Mouse (Mus musculus) urinary bladder, postnatal 14 days (tissue): ENCODE measurements around the gene Map3k11.
"Not testable (repeated sequence)": the region's sequence is repeated elsewhere in the genome, so short reads cannot be mapped to it uniquely, and the experiment has no call there.

Experiments used
- DNase-seq: peaks from one replicate; pipeline ENCODE4 v3.0.0; 2021; ENCODE audit warnings: low spot score

Gene Map3k11

DNA sequence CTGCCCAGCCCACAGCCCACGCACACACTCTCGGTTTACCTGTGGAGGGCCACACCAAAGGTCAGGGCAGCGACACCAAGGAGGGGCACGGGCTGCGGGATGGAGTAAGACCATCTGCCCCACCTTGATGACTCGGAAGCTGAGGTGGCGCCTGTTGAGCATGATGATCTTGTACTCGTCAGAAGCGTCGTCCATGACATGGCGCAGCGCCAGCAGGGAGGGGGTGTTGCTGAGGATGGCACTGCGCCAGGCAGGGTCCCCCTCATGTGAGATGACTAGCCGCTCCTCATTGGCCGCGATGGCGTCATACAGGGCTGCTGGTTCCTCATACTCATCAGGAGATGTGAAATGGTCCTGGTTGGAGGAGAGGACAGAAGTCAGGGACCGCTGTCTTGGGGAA, 22.2 kb upstream of the Map3k11 start:
- no peak for DNase-seq

DNA sequence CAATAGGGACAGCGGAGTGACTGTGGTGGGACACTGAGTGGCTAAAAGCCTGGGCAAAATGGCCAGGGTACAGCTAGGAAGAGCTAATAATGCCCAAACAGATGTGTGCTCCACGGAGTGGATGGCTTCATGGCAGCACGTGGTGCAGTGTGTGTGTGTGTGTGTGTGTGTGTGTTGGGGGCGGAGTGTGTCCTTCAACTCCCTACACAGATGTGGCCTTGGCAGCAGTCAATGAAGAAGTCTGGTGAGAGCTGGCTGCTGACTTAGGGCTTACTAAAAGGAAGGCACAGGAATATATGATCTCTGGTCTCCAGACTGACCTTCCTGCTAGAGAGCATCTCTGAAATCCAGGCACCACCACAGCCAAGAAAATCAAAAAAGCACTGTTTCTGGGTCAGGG, 20.2 kb upstream of the Map3k11 start:
- DNase-seq = no peak

DNA sequence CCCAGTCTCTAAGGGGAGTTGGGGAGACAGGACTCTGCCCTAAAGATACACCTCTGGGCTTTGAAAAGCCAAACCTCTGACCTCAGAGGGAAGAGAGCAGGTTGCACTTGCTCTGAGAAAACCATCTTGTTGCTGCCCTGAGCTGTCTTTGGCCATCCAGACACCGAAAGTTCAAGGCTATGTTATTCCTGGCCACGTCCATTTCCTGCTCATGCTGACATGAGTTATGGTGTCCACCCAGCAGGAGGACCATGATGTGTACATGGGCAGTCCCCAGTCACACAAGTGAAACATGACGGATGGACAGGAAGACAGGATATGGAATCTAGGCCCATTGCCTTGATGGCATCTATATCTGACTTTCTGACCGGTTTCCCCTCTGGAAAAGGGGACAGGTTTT, 8.1 kb upstream of the Map3k11 start:
- no peak for DNase-seq

DNA sequence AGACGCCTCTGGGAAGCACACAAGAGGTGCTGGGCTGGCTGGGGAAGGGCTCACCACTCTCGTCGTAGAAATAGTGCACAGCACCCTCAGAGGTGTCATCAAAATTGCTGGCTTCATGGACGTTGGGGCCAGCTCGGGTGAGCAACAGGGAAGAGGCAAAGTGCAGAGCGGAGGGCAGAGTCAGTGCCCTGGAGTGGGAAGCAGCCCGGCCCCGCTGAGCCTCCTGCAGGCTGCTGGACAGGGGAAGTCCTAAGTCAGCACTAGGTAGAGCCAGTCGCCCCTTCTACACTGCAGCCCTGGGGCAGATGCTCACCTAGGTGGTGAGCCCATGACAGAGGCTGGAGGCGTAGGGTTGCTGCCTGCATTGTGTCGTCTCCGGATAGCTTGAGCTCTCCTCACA, 4.3 kb upstream of the Map3k11 start:
- no peak for DNase-seq

DNA sequence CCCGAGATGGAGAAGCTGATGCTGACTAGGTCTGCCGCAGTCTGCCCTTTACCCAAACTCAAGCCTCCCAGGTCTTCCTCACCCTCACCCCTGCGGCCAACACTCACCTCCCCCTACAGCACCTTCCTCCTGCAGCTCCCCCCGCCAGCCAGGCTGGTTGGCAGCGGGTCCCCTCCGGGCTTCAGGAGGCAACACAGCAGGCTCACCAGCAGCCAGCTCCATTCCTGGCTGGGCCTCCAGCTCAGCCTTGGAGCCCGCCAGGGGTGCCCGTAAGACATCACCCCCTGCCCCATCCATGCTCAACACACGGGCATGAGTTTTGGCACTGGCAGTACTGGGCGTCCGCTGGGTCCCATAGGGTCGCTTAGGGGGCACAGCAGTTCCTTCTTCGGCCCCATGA, 3.6 kb upstream of the Map3k11 start:
- DNase-seq = no peak

DNA sequence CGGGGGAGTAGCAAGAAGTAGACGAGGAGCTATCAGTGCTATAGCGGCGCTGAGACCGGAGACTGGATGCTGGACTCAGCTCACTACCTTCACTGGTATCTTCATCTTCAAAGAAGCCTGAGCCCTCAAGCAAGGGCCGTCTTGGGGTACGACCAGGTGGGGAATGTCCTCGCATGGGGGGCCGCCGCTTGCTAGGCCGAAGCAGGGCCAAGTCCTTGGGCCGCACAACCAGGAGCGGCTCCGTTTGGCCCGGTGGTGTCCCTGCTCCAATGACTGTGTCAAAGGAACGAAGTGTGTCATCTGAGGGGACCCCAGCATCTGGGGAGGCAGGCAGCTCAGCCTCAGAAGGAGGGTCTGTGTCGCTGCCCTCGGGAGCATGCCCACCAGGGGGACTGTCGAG, 3.1 kb upstream of the Map3k11 start:
- DNase-seq = no peak

DNA sequence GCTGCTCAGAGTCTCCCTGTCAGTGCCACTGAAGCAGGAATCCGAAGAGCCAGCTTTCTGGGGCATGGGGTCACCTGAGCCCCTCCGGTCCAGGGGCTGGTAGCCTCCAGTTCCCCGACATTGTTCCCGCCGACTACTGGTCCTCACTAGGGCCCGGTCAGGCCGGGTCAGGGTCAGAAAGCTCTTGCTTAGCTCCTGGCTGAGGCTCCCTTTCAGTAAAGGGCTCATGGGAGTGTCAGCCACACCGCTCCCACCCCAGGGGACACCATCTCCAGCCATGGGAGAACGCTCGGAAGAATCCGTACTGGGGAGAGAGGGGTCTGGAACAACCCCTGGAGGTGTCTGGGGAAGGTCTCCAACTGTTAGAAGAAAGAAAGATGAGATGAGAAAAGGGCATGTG, 2.7 kb upstream of the Map3k11 start:
- DNase-seq = no peak

DNA sequence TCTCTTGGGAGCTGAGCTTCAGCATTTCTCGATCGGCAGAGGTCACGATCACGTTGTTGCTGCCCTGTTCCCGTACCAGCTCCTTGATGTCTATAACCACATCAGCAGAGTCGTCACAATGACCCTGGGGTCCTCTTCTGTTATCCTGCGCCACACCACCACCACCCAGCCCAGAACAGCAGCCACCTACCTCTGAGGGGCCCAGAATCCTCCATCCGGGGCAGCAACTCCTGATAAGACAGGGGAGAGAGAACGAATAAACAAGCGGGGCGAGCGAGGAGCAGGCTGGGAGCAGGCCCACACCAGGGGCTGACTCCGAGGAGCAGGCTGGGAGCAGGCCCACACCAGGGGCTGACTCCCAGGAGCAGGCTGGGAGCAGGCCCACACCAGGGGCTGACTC, 2.1 kb upstream of the Map3k11 start:
- DNase-seq = no peak

DNA sequence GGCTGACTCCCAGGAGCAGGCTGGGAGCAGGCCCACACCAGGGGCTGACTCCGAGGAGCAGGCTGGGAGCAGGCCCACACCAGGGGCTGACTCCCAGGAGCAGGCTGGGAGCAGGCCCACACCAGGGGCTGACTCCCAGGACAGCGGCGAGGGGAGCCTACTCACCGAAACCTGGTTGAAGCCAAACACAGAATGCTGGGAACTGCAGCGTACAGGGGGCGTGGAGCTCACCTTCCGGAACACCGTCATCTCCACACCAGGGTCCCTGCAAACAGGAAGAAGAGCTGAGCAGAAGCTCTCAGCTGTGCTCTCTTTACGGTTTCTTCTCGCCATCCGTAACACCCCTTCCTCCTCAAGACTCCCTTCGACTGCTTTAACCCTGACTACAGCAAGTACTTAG, 1.6 kb upstream of the Map3k11 start:
- DNase-seq = not testable (repeated sequence)

DNA sequence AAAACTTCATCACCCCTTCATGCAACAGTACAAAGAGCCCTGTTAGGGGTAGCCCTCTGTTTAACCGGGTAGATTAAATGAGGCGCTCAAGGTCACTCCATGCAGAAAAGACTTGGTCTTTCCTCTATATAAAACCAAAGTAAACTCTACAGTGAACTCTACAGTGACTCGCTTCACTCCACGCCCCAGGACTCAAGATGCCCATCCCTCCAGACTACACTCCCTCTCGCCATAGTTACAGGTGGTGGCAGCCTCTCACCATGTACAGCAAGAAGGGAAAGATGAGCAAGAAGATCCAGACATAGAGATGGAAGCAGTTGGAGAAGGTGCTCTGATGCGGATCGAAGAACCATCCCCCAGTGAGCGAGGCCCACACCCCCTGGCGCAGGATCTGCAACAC, 804 bp upstream of the Map3k11 start:
- DNase-seq = no peak

DNA sequence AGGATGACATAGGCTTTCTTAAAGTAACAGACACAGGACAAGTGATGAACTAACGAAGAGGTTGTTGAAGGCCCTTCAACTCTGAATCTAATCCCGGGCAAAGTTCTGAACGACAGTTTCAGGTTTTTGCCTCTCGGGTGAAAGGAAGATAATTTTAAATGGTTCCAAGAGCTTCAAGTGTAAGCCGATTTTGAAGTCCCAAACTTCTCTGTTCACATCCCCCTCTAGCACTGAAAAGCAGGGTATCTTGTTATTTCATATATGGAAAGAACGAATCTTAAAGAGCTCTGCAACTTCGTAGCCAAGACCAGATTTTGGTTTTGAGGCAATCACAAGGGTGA, 516 bp downstream of the Map3k11 start:
- no peak for DNase-seq

DNA sequence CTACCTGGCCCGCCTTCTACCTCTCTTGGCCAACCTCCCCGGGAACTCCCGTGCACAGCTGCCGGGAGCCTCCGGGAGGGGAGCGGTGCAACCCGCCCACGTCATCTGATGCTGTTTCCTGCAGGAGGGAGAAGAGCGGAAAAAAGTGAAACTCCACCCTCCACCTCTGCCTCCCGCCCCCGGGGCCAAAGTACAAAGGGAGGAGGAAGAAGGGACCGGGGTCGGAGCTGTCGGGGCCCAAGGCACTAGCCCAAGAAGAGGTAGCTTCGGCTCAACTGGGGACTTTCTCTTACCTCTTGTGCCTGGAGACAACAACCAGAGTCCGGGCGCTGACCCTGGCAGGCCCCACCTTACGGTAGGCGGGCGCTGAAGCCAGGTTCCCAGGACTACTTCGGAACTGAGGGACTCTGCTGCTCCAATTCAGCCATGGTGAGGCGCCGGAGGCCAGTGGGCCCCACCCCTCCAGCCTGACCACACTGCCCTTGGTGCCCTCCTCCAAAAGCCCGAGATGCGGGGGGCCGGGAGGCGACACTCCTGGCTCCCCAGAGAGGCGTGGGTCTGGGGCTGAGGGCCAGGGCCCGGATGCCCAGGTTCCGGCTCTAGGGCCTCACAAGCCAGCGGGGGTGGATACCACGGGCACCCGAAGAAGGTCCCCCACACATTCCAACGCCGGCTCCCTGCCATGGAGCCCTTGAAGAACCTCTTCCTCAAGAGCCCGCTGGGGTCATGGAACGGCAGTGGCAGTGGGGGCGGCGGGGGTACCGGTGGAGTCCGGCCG, 1.2 kb downstream of the Map3k11 start:
- DNase-seq = peak; percentile 91

DNA sequence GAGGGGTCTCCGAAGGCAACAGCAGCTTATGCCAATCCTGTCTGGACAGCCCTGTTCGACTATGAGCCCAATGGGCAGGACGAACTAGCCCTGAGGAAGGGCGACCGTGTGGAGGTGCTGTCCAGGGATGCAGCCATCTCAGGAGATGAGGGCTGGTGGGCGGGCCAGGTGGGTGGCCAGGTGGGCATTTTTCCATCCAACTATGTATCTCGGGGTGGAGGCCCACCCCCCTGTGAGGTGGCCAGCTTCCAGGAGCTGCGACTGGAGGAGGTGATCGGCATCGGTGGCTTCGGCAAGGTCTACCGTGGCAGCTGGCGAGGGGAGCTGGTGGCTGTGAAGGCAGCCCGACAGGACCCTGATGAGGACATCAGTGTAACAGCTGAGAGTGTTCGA, 1.8 kb downstream of the Map3k11 start:
- no peak for DNase-seq

DNA sequence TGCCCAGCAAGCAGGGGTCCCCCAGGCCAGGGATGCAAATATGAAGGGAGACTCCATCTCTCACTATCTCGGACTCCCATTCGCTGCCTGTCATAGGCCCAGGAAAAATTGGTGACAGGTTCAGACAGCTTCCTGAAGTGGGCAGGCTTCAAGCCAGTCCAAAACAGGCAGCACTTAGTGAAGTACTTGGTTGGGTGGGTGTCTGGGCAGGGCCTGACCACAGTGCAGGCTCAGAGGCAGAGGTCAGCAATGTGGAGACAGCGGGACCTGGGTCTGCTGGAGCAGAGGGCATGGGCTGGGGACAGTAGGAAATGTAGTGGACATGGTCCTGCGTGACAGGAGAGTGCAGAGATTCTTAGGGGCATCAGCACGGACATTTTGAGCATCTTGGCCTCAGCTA, 3.1 kb downstream of the Map3k11 start:
- DNase-seq = no peak

DNA sequence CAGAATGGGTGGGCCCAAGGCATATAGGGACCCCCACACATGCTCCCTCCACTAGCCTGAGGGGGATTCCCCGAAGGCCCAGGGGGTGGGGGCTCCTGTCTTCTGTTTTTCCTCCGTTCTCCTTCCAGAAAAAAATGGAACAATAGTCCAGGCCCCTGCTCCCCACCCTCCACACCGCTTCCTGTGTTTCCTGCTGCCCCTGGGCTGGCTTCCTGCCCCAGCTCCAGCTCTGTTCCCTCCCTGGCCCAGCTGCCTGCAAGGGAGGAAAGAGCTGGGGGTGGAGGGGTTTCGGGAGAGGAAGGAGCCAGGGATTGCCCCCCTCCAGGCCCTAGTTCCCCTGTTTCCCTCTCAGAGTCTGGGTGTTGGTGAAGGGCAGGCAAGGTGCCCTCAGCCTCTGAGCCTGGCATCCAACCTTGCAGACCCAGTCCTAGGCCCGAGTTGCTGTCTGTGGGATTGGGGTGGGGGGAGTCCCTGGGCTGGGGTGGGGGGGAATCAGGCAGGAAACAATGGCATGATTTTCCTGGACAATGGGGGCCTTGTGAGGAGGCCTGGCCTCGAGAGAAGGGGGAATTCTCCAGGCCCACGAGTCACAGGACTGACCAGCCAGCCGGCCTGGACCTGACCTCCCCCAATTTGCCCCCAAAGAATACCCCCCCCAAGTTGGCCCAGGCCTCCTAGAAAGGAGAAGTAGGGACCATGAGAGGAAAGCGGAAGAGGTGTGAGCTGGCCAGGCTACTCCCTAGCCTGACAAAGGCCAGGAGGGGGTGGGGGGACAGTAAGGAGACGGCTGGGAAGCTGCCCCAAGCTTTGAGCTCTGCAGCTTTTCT, 3.8 kb downstream of the Map3k11 start:
- no peak for DNase-seq

DNA sequence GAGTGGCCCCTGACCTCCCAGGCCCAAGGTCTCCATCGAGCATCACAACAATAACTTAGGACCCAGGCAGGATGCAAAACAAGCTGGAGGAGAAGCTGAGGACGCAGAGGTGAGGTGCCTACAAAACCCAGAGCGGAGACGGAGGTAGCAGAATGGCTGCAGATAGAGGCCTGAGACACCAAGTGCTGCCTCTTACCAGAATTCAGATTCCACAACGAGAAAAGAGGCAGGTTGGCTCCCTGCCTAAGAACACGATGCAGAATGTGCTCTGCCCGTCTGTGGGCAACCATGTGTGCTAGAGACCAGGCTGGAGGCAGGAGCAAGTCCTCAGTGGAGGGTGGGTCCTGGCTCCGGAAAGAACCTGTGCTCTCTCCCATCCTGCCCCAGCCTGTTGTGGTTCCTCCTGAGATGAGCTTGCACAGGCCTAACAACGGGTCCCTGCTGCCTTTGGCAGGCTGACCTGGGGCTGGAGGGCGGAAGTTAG, 4.4 kb downstream of the Map3k11 start:
- no peak for DNase-seq

DNA sequence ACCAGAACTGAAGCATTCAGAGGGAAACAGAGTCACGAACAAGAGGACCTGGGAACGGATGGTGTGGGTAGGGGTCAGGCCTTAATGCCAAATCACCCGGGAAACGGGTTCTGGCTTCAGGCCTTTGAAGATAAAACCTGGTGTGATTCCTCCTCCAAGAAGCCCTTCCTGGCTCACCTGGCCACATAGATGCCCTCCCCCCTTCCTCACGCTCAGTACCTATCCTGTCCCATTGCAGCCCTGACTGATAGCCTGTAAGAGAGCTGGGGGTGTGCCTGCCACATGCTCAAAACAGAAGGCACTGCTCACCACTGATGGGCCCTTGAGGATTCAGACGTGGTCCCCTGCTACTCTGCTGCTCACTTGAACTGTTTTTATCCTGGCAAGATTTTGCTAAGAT, 5.3 kb downstream of the Map3k11 start:
- no peak for DNase-seq

DNA sequence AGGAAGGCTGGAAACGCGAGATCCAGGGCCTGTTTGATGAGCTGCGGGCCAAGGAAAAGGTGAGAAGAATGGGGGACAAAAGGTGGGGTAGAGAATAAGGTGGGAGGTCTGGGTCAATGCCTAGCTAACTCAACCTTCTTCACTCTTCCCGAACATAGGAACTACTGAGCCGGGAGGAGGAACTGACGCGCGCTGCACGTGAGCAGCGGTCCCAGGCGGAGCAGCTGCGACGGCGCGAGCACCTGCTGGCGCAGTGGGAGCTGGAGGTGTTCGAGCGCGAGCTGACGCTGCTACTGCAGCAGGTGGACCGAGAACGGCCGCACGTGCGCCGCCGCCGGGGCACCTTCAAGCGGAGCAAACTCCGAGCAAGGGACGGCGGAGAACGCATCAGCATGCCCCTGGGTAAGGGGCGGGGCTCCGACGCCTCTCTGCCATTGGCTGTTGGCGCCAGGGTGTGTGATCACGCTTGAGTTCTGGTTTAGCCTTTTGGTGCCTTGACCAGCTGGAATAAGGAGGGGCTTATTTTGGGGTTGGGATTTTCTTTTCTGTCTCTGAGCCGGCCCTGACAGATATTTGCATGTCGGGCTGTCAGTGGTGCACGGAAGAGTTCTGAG, 7.4 kb downstream of the Map3k11 start:
- no peak for DNase-seq

DNA sequence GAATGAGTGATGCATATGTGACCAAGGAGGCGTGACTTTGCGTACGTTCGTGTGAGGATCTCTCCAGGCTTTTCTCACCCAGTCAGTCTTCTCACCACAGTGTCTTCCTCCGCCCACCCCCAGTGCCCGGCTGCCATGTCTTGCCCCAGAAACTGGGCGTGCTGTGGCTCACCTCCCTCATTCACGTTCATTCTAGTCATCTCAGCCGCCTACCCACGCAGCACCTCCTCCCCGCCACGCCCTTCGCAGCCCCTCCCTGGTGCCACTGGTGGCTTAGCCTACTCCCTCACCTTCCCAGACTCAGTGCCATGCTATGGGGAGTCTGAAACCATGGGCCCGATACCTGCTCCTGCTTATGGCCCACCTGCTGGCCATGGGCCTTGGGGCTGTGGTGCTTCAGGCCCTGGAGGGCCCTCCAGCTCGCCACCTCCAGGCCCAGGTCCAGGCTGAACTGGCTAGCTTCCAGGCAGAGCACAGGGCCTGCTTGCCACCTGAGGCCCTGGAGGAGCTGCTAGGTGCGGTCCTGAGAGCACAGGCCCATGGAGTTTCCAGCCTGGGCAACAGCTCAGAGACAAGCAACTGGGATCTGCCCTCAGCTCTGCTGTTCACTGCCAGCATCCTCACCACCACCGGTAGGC, 15.7 kb downstream of the Map3k11 start, which contains the start of gene Kcnk7:
Kcnk7 (plus strand) TSS at position 205 of the 638 bp plus-strand sequence.
- DNase-seq = no peak

DNA sequence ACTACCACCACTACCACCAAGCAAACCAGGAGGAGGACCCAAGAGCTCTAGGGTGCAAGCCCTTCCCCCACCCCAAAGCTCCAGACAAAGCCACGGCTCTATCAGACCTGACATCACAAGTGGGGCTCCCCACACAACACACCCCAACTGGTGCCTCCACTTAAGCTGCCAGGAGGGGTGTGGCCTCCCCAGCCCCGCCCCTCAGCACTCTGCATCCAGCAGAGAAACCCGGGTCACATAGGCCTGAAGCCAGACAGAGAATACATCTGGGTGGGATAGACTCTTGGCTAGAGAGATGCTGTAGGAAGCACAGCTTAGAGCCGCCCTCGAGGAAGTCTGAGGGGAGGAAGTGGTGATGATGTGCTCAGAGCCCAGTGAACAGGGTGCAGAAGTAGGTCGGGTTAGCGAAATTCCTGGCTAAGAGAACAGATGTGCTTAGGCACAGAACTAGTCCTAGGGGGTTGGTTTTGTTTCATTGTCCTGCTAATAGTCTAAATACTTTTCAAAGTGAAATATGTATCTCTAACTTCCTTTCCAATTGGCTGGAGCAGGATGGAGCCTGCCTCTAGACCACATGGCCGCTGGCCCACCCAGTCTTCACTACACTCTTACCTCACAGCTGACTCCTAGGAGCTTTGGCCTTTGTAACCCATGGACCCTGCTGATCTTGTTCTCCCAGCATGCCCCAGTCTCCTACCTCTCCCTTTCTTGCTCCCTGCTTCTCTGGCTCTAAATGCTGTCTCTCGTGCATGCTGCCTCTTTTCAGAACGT, 16.4 kb downstream of the Map3k11 start:
- DNase-seq = no peak

DNA sequence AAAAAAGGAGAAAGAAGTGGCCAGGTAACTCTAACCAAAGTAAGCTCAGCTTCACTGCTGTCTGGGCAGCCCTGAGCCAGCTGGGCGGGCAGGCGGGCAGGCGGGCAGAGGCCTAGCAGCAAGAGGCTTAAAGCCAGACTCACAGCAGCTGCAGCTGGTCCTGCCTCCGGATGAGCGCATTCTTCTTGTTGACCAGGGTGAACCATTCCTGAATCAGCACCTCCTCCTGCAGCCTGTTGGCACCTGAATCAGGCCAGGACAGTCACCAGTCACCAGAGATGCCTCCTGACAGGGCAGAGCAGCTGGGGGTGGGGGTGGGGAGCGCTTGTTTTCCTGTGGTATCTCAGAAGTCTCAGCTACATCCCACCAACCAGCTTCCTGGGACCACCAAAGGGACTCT, 21.5 kb downstream of the Map3k11 start:
- DNase-seq = no peak

DNA sequence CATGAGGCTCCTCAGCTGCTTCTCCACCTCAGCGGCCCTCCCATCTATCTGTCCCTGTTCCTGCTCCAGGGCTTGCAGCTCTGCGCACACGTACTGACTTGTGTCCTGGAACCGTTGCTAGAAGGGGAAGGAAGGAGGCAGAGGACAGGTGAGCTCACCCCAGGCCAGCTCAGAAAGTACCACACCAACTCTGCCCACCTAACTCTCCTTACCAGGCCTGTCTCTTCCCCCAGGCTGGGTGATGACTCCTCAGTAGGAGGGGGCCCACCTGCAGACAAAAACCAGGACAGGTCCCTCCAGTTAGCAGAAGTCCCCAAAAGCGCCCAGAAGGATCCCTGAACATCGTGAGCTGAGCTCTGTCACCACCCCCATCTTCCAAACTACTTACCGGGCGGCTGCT, 22.0 kb downstream of the Map3k11 start:
- no peak for DNase-seq
